Mouse (Mus musculus): Measurements from ENCODE around the gene Kat7. TPM values are rescaled to one million over a fixed set of nuclear protein-coding genes. Genes with fewer than 3 reads are reported as not detected.
A peak's percentile ranks its signal among the peaks of the same experiment; 100 is the strongest.

The Kat7 gene
- polyA plus RNA-seq (2015; fragmentation: Nextera tagmentation; extraction: Ambion mirVana) = 78.7 and 83.4 TPM in 2 replicates

DNA sequence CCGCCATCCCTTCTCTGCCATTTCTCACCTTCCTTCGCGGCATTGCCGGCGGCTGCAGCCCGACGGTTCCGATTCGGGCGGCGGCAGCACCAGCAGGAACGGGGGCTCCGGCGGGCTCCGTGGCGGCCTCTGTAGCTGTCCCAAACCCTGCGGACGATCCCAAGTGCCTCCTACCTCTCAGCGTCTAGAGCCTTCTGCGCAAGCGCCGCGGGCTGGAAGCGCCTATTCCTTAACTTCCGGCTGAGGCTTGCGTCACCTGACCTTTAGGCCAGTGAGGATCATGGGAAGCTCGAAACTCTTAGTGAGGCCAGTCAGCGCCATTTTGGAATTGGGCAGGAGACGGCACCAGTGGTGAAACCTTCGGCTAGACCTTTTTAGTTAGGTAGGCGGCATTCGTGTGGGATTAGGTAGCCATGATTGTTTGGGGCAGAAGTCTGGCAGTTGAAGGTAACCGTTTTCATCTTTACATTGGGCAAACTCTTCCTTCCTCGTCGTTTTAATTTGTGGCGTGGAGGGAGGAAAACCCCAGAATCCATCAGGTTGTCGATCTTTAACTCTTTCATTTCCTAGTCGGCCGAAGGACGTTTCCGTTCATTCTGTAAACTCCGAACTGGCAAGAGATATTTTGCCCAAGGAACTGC lies at the start of gene Kat7:
TSS of gene Kat7 (minus strand) at position 240 of the 641 bp plus-strand sequence.
- peak; percentile 95 for ATAC-seq (replicated peaks; ENCODE audit: low FRiP score)
- under 1% methylated on average over 42 of the region's 42 CpGs for WGBS
- peak within 1 kb of the TSS; percentile 82 for H3K4me2 ChIP-seq
- H3K4me1 ChIP-seq = peaks cover 24% of the 10 kb centered on the region
- H3K4me3 ChIP-seq (replicated peaks) = peak within 1 kb of the TSS; percentile 91
- H3K9me3 ChIP-seq (replicated peaks) = no peaks in the 10 kb centered on the region
- H3K36me3 ChIP-seq = peaks cover 11% of the 10 kb centered on the region
- H3K9ac ChIP-seq = peak within 1 kb of the TSS; percentile 92
- H3K27me3 ChIP-seq = no peaks in the 10 kb centered on the region
- H3K27ac ChIP-seq = peak within 1 kb of the TSS; percentile 97

GRCm38 (mm10) chr11:95358263-95358662 lies 48.2 kb upstream of the Kat7 start:
- Histone ChIP-seq H3K9ac (no peak overlapping the region), H3K27me3 (no peaks in the 10 kb centered on the region), H3K36me3 (no peaks in the 10 kb centered on the region), H3K4me3 (replicated peaks) (no peak overlapping the region), H3K4me1 (peaks cover 31% of the 10 kb centered on the region), H3K9me3 (replicated peaks) (no peaks in the 10 kb centered on the region), H3K4me2 (no peak overlapping the region), H3K27ac (peak overlapping the region; percentile 27; the same call in 1 of the 2 replicates)
- ATAC-seq (replicated peaks; ENCODE audit: low FRiP score) = no peak
- 56% methylated on average over 3 of the region's 3 CpGs for WGBS

- peaks cover 31% of the 10 kb centered on the region for H3K4me1 ChIP-seq
Observed at GRCm38 (mm10) chr11:95356469-95357273, 46.6 kb upstream of the Kat7 start.

DNA sequence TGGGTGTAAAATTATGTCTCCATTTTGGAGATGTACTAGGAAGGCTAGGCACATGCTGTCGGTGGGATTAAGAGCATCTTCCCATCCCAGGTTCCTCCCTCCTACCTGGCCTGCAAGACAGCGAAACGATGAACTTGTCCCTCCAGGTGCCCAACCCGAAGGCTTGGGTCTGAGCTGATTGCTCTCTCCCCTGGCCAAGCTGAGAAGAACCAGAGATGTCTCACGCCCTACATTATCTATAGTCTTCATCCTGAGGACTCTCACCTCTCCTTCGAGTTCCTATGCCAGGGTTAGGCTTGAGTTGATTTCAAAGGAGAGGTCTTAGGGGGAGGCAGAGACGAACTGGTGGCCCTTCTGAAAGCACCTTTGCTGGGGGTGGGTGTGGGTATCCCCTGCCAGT lies 46.0 kb upstream of the Kat7 start:
- no peak for ATAC-seq (replicated peaks; ENCODE audit: low FRiP score)
- H3K9me3 ChIP-seq (replicated peaks) = no peaks in the 10 kb centered on the region
- peaks cover 31% of the 10 kb centered on the region for H3K4me1 ChIP-seq
- H3K27me3 ChIP-seq = no peaks in the 10 kb centered on the region
- WGBS = 90% methylated on average over 7 of the region's 7 CpGs
- no peak overlapping the region for H3K4me3 ChIP-seq (replicated peaks)
- H3K27ac ChIP-seq = peak overlapping the region; percentile 45; the same call in 1 of the 2 replicates
- H3K4me2 ChIP-seq = no peak overlapping the region
- H3K36me3 ChIP-seq = no peaks in the 10 kb centered on the region
- no peak overlapping the region for H3K9ac ChIP-seq

More at GRCm38 (mm10) chr11:95356469-95357273, 46.6 kb upstream of the Kat7 start:
- Histone ChIP-seq H3K27me3 (no peaks in the 10 kb centered on the region), H3K27ac (peak overlapping the region; percentile 45; the same call in 1 of the 2 replicates), H3K36me3 (no peaks in the 10 kb centered on the region), H3K4me3 (replicated peaks) (no peak overlapping the region), H3K4me2 (no peak overlapping the region), H3K9me3 (replicated peaks) (no peaks in the 10 kb centered on the region), H3K9ac (no peak overlapping the region)
- ATAC-seq (replicated peaks; ENCODE audit: low FRiP score) = peak; percentile 81
- 79% methylated on average over 17 of the region's 17 CpGs for WGBS

- Histone ChIP-seq H3K4me3 (replicated peaks) (no peak overlapping the region), H3K4me1 (peaks cover 32% of the 10 kb centered on the region), H3K9me3 (replicated peaks) (no peaks in the 10 kb centered on the region), H3K36me3 (no peaks in the 10 kb centered on the region), H3K27me3 (no peaks in the 10 kb centered on the region), H3K27ac (no peak overlapping the region), H3K4me2 (no peak overlapping the region), H3K9ac (no peak overlapping the region)
- WGBS = 90% methylated on average over 5 of the region's 5 CpGs
- no peak for ATAC-seq (replicated peaks; ENCODE audit: low FRiP score)
Observed at GRCm38 (mm10) chr11:95355661-95356011, 45.6 kb upstream of the Kat7 start.

DNA sequence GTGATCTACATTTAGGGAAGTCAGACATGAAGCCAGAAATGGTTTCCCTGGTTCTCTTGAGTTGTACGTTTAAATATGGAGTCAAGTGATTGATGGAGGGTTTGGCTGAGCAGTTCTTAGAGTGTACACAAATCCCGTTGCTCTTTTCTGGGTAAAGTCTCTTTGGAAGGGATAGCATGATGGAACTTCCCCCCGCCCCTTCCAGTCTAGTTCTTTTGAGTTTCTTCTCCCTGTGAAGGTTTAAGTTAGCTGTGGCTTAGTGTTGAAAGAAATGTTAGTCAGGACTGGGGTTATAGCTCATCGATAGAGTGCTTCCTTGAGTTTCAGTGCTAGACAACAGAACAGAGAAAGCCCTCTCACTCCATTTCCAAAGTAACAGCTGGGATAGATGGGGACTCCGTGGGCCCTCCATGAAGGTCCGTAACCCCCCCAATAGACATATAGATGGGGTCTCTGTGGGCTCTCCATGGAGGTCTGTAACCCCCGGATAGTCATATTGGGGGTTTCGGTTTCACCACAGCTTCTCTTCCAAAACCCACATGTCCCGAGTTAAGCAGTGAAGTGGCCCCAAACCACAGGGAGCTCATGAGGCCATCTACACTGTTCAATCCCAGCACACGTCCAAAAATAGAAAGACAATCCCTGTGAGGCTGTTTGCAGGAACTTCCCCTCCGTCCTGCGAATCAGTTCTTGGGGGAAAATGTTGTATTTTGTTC lies 45.1 kb upstream of the Kat7 start:
- Histone ChIP-seq H3K4me2 (no peak overlapping the region), H3K27ac (no peak overlapping the region)
- 83% methylated on average over 12 of the region's 12 CpGs for whole genome bisulfite sequencing

GRCm38 (mm10) chr11:95354228-95354944 lies 44.3 kb upstream of the Kat7 start:
- no peaks in the 10 kb centered on the region for H3K9me3 ChIP-seq (replicated peaks)
- H3K27ac ChIP-seq = peak overlapping the region; percentile 29; the same call in 1 of the 2 replicates
- 62% methylated on average over 14 of the region's 14 CpGs for WGBS
- H3K4me1 ChIP-seq = peaks cover 40% of the 10 kb centered on the region
- H3K4me3 ChIP-seq (replicated peaks) = no peak overlapping the region
- H3K9ac ChIP-seq = no peak overlapping the region
- H3K27me3 ChIP-seq = no peaks in the 10 kb centered on the region
- H3K4me2 ChIP-seq = no peak overlapping the region
- no peak for ATAC-seq (replicated peaks; ENCODE audit: low FRiP score)
- H3K36me3 ChIP-seq = no peaks in the 10 kb centered on the region

More for the DNA sequence above, 45.1 kb upstream of the Kat7 start:
- peaks cover 37% of the 10 kb centered on the region for H3K4me1 ChIP-seq
- H3K9ac ChIP-seq = no peak overlapping the region
- H3K36me3 ChIP-seq = no peaks in the 10 kb centered on the region
- no peaks in the 10 kb centered on the region for H3K27me3 ChIP-seq
- H3K9me3 ChIP-seq (replicated peaks) = no peaks in the 10 kb centered on the region
- no peak for ATAC-seq (replicated peaks; ENCODE audit: low FRiP score)
- no peak overlapping the region for H3K4me3 ChIP-seq (replicated peaks)

DNA sequence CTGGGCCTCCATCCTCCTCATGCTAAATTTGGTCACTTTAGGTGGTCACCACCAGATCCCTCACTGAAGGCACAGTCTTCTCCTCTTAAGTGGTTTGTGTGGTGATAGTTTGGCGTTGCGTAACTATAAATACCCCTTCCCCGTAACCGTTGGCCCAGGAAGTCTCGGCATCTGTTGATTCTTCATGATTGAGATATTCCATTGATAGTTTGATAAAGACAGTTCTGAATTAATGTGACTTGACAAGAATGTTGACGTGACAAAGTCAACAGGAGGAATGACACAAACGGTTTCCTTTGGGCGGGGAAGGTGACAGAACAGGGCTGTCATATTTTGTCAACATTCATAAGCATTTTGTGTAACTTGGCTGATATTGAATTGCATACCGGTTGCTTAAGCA lies 43.2 kb upstream of the Kat7 start:
- 90% methylated on average over 9 of the region's 9 CpGs for WGBS
- H3K4me2 ChIP-seq = no peak overlapping the region
- no peaks in the 10 kb centered on the region for H3K27me3 ChIP-seq
- no peak overlapping the region for H3K4me3 ChIP-seq (replicated peaks)
- ATAC-seq (replicated peaks; ENCODE audit: low FRiP score) = no peak
- H3K36me3 ChIP-seq = peaks cover 10% of the 10 kb centered on the region
- no peak overlapping the region for H3K9ac ChIP-seq
- H3K27ac ChIP-seq = no peak overlapping the region
- H3K4me1 ChIP-seq = peaks cover 31% of the 10 kb centered on the region
- no peaks in the 10 kb centered on the region for H3K9me3 ChIP-seq (replicated peaks)

- H3K4me3 ChIP-seq (replicated peaks) = no peak overlapping the region
- no peak for ATAC-seq (replicated peaks; ENCODE audit: low FRiP score)
- WGBS = 87% methylated on average over 2 of the region's 2 CpGs
Observed at GRCm38 (mm10) chr11:95352686-95353085, 42.6 kb upstream of the Kat7 start.

DNA sequence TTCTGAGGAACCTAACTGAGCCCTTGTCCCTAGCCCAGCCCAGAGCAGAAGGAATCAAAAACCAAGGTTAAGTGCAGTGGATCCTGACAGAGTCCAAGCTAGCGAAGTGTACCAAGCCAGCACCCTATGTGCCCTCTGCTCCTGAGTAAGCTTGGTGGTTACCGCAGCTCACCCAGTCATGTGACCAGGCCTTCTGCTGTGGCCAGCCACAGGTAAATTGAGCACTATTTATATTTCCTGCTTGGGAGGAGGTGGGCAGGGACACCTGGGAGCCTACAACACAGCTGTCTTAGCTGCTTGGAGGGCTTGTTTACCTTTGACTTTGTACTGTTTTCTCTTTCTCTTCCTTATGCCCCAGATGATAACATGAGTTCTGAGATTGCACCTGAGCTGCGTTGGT lies 40.9 kb upstream of the Kat7 start:
- Histone ChIP-seq H3K4me3 (replicated peaks) (no peak overlapping the region), H3K9me3 (replicated peaks) (no peaks in the 10 kb centered on the region), H3K4me2 (no peak overlapping the region), H3K27me3 (no peaks in the 10 kb centered on the region), H3K4me1 (peaks cover 19% of the 10 kb centered on the region), H3K27ac (no peak overlapping the region), H3K9ac (no peak overlapping the region), H3K36me3 (peaks cover 24% of the 10 kb centered on the region)
- WGBS = 89% methylated on average over 3 of the region's 3 CpGs
- no peak for ATAC-seq (replicated peaks; ENCODE audit: low FRiP score)

More at GRCm38 (mm10) chr11:95352686-95353085, 42.6 kb upstream of the Kat7 start:
- Histone ChIP-seq H3K9ac (no peak overlapping the region), H3K27ac (no peak overlapping the region), H3K9me3 (replicated peaks) (no peaks in the 10 kb centered on the region), H3K27me3 (no peaks in the 10 kb centered on the region), H3K4me2 (no peak overlapping the region), H3K4me1 (peaks cover 26% of the 10 kb centered on the region), H3K36me3 (peaks cover 15% of the 10 kb centered on the region)

- no peak for ATAC-seq (replicated peaks; ENCODE audit: low FRiP score)
- H3K9me3 ChIP-seq (replicated peaks) = no peaks in the 10 kb centered on the region
- H3K4me2 ChIP-seq = no peak overlapping the region
- no peak overlapping the region for H3K9ac ChIP-seq
- no peaks in the 10 kb centered on the region for H3K27me3 ChIP-seq
- H3K36me3 ChIP-seq = peaks cover 24% of the 10 kb centered on the region
- 51% methylated on average over 6 of the region's 6 CpGs for WGBS
- H3K4me1 ChIP-seq = peaks cover 23% of the 10 kb centered on the region
- no peak overlapping the region for H3K4me3 ChIP-seq (replicated peaks)
- H3K27ac ChIP-seq = no peak overlapping the region
Observed at GRCm38 (mm10) chr11:95350289-95350688, 40.2 kb upstream of the Kat7 start.
